Mouse (Mus musculus) ES-Bruce4 (cell line): ENCODE data around the gene Nmrk1.

ENCODE experiments used
- CTCF ChIP-seq: IDR thresholded peaks from one replicate; pipeline ENCODE4 v1.8.1; 2011; ENCODE audit warnings: low read depth, low read length
- POLR2A ChIP-seq: IDR thresholded peaks from one replicate; pipeline ENCODE4 v1.8.1; 2011; ENCODE audit warnings: low read length; ENCODE audit not compliant: insufficient read depth

DNA sequence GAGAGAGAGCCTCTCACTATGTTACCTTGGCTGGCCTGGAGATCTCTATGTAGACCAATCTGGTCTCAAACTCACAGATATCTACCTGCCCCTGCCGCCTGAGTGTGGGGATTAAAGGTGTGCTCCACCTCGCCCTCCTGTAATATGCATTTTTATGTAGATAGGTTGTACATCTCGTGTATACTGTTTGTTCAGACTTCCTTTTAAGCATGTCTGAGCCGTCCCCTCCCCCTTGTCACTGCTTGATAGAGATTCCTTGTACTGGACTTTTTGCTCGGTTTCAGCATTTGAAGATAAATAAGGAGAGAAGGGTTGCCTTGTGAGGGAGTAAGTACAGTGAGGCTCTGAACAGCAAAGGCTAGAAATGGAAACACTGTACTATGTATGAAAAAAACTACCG, 21.3 kb downstream of the Nmrk1 start:
- TF ChIP-seq POLR2A (no peak), CTCF (no peak)
